Mouse (Mus musculus) right cerebral cortex, postnatal 36 days (tissue): ENCODE measurements at regions not wholly inside any gene's neighbourhood (a gene's known extent, or its start where the extent isn't known, plus 50 kb on each side); places are given as distances from the start of the nearest gene placed in this dataset.

Experiments used
- DNase-seq, 2 experiments: peaks; one replicate each; pipeline ENCODE4 v3.0.0; 2022; ENCODE audit warnings: low spot score in 2 of 2, mixed read lengths in 1 of 2

DNA sequence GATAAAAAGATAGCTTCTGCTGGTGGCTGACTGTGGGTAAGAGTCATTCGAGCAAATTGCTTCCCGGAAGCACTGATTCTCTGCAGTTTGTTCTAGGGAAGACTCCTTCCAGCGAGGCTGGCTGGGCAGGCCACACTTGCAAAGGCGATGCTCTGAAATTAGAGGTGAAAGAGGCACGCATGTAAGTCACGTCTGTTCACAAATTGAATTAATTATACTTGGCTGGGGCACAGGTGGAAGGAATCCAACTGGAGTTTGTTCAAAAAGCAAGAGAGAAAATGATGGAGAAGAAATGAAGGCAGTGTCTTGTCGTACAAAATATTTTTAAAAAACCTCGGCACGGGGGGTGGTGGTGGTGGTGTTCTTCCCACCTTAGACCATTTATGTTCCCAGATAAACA, 726.2 kb upstream of the Lrrc6 start:
- DNase-seq: no peak
